Mouse (Mus musculus): ENCODE results near the gene Tapt1.

- TF ChIP-seq MAX (IDR thresholded peaks at IDR 0.05; ENCODE audit: low read depth) = no peak
- TF ChIP-seq TCF12 (IDR thresholded peaks at IDR 0.05; ENCODE audit: insufficient read depth, poor library complexity, severe bottlenecking) = no peak
- TF ChIP-seq POLR2A (IDR thresholded peaks at IDR 0.05; ENCODE audit: insufficient read length, low read depth) = no peak
- TF ChIP-seq USF1 (IDR thresholded peaks at IDR 0.05; ENCODE audit: low read depth) = no peak
- TF ChIP-seq E2F4 (IDR thresholded peaks at IDR 0.05; ENCODE audit: insufficient read depth) = no peak
- no peak for TF ChIP-seq SRF (IDR thresholded peaks at IDR 0.05; ENCODE audit: control insufficient read depth, insufficient read length, low read depth)
- no peak for TF ChIP-seq REST (IDR thresholded peaks at IDR 0.05; ENCODE audit: insufficient read depth, insufficient read length)
- TF ChIP-seq MYOG (IDR thresholded peaks at IDR 0.05; ENCODE audit: control insufficient read depth in 1 of 3, insufficient read depth in 1 of 3, insufficient read length in 2 of 3, low read depth in 2 of 3) = no peak
- TF ChIP-seq CEBPB (IDR thresholded peaks at IDR 0.05; ENCODE audit: insufficient read depth, poor library complexity, severe bottlenecking) = no peak
Observed at GRCm38 (mm10) chr5:44228756-44229155, 2.3 kb upstream of the Tapt1 start.

All from myocyte (in vitro differentiated cells).